Mouse (Mus musculus) cerebellum, adult 9-11 months (tissue): ENCODE results near the gene Hoxa9.
A peak's percentile ranks its signal among the peaks of the same experiment; 100 is the strongest.

Experiments
- DNase-seq: peaks from one replicate; pipeline ENCODE4 v3.0.0; 2022

Gene Hoxa9

GRCm38 (mm10) chr6:52230516-52231165 lies at the start of gene Hoxa9:
TSS of gene Hoxa9 (minus strand) at chr6:52231089.
- DNase-seq, result no peak

DNA sequence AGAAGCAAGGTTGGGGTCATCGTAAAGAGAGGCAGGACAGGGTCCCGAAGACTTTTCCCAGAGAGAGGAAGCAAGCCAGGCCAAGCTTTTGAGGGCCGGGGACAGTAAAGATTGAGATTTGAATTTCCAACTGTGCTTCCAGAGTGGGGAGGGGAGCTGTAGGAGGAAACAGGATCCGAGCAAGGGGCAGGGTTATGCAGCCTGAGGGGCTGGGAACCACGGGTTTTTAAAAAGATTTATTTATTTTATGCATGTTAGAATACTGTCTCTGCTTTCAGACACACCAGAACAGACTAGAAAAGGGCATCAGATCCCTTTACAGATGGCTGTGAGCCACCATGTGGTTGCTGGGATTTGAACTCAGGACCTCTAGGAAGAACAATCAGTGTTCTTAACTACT lies 46.0 kb upstream of the Hoxa9 start:
- DNase-seq, result no peak

DNA sequence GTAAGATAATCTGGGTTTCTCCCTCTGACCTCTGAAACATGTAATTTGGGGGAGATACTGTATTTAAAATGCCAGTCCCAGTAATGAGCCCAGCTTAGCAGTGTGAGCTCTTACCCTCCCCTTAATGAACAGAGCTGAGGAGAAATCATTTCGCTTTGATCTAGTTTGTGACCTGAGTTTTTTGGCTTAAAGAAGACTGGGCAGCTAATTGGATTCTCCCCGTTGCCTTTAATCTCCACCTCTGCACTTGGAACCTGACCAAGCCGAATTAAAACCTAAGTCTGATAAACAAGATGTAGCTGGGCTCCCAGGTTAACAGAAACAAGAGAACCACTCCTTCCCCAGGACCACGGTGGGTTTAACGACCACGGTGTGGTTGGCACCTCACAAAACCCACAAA lies 45.5 kb upstream of the Hoxa9 start:
- DNase-seq, result no peak

GRCm38 (mm10) chr6:52275563-52276280 lies 44.8 kb upstream of the Hoxa9 start:
- DNase-seq, result no peak

GRCm38 (mm10) chr6:52274576-52274975 lies 43.7 kb upstream of the Hoxa9 start:
- no peak for DNase-seq

DNA sequence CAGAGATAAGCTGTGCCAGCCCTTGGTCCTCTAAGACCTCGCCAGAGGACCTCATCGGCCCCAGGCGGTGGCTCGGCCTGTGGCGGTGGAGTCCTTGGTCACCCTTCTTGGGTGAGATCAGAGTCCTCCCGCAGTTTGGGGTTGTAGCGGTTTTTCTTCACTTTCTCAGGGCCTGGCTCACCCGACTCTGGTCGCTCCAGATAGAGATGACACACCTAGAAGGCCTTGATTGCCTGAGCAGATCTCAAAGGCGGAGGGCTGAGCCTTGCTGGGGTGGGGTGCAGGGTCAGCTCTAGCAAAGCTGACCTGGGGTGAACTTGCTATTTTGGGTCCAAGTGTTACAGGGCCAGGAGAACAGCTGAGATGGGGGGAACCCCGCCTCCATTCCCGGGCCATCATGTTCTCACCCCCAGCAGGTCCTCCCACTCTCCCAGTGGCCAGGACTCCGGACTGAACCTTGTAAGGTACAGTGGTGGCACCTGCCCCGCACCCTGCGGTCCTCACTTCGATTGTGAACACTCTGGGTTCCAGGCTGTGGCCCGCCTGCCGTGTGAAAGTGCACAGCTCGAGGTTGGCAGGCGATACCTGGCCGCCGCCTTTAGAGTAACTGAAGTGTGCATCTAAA lies 42.9 kb upstream of the Hoxa9 start:
- DNase-seq, result no peak

- DNase-seq, result no peak
Measured at GRCm38 (mm10) chr6:52272766-52273655, 42.1 kb upstream of the Hoxa9 start.

- peak; percentile 17 for DNase-seq
Measured at GRCm38 (mm10) chr6:52270494-52271480, 39.9 kb upstream of the Hoxa9 start.

- DNase-seq, result no peak
Measured at GRCm38 (mm10) chr6:52268756-52269155, 37.9 kb upstream of the Hoxa9 start.

DNA sequence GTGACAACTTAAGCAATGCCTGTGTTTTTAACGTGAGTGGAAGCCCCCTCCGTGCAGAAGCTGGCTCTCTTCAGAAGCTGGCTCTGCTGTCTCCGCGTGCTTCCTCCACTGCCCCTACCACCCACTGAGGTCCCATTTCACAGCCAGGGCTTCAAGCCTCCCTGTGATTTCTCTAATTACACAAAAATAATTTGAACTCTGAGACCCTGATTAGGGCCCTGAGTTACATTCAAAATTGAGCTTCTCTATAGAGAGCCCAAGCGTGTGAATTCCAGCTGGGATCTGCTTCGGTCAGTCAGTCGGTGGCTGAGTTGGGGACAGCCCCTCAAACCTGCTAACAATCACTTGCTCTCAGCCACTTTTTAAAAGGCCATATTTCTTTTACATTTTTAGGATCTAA lies 37.5 kb upstream of the Hoxa9 start:
- DNase-seq, result no peak

DNA sequence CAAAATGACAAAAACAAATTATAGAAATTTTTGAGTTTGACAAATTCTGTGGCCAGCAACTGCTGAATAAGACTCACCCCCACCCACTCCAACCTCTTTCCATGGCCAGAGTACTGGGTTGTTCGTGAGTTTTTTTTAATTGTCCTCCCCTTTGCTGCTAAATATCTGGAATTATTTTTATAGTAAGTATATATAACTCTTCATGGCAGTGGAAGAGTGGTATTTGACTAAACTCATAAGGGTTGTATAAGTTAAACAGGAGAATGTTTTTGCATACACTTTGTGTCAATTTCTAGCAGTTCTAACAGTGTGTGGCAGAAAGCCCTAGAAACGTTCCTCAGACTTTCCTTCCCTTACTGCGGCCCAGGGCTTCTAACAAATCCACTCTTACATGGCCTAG lies 36.8 kb upstream of the Hoxa9 start:
- no peak for DNase-seq

DNA sequence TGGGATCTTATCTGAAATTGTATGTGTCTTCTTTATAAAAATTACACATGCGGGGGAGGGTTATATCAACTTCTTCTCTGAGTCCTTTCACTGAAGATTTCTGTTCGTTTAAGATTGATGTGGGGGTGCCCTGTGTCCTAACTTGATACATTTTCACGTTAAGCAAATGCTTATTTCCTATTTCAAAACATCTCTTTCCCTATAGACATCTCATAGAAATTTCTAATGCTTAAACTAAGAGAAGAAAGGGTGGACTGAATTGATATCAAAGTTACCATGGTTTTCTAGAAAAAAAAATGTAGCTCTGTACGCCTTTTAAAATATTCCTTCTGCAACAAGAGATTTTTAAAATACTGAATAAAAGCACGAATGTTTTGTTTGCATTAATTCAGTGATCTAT lies 36.3 kb upstream of the Hoxa9 start:
- DNase-seq, result no peak

GRCm38 (mm10) chr6:52266666-52266985 lies 35.7 kb upstream of the Hoxa9 start:
- DNase-seq, result no peak

DNA sequence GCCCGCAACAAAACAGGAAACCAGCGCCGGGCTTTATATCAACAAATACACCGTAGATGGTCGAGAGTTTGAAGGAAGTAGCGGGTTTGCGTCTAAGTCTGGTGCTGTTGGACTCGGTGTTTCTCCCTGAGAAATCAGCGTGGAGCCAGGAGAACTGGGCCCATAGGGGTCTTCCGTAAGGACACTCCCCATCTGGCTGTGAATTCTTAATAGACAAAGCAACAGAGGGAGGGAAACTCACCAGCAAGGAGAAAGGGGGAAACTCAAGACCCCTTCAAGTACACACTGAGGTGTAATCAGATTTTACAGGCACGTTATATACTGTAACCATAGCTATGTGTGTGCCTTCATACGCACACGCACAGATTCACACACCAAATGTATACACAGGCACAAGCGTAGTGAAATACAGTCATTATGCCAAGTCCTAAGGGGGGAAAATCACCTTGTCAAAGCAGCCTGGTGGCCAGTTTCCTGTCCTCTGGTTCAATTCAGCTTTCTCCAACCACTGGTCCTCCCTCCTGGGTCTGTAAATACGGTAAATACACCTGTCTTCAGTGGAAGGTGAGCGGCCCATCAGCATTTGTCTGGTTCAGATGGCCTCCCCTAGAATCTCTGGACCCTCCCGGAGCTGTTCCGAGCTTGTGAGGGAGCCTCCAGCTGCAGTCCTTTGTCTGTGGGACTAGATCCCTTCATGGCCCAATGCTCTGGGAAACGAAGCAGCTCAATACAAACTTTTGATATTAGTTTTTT lies 35.2 kb upstream of the Hoxa9 start:
- no peak for DNase-seq

- DNase-seq, result no peak
Measured at GRCm38 (mm10) chr6:52265306-52265912, 34.5 kb upstream of the Hoxa9 start.

GRCm38 (mm10) chr6:52264106-52264790 lies 33.4 kb upstream of the Hoxa9 start:
- no peak for DNase-seq

GRCm38 (mm10) chr6:52263321-52263585 lies 32.4 kb upstream of the Hoxa9 start:
- no peak for DNase-seq

- DNase-seq, result no peak
Measured at GRCm38 (mm10) chr6:52262463-52263320, 31.8 kb upstream of the Hoxa9 start.

GRCm38 (mm10) chr6:52261751-52262462 lies 31.0 kb upstream of the Hoxa9 start:
- DNase-seq, result no peak
